Mouse (Mus musculus) layer of hippocampus, adult 6 months (tissue): Measurements from ENCODE around the gene H2-DMb2. TPM values are rescaled to one million over a fixed set of nuclear protein-coding genes. Genes with fewer than 3 reads are reported as not detected.

Source experiments
- long read RNA-seq, 2 experiments: library from polyadenylated mRNA; unstranded; transcript quantifications; one replicate each; pipeline ENCODE4 v2.0.0; 2019 to 2020
- polyA plus RNA-seq: library from polyadenylated mRNA; unstranded; fragments of <200 nt; fragmentation: Nextera tagmentation; gene quantifications from 2 replicates; pipeline ENCODE4 v1.2.3, GENCODE M21; 2021

Gene H2-DMb2
- 0.23 and 0.52 TPM in 2 replicates for polyA plus RNA-seq
- long read RNA-seq, experiment 1, partial matches to known transcripts = 0 of 2 reads
- long read RNA-seq, experiment 1, other reads (novel, unspliced or antisense) = 2 of 2 reads
- long read RNA-seq, experiment 2, partial matches to known transcripts = 0 of 1 reads
- long read RNA-seq, experiment 2, other reads (novel, unspliced or antisense) = 0 of 1 reads

DNA sequence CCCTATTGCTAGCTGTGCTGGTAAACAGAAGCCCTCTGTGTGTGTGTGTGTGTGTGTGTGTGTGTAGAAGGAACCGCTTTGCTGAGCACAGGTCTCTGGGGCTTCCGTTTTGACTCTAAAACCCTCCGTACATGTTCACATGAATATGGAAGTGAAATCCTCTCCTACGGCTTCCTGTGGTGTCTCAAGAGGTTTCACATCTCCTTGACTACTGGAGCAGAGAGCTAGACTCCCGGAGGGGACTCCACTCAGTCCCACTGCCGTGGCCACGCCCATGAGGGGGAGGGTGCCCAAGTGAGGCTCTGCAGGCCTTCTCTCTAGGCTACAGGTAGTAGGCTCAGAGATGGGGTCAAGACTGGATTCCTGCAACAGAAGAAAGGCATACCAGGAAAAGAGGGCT, at the start of gene H2-DMb2:
TSS of gene H2-DMb2 (plus strand) at position 275 of the 400 bp plus-strand sequence.

GRCm38 (mm10) chr17:34119249-34120179, 23.6 kb upstream of the H2-DMb2 start, which contains the start of gene H2-DMa:
H2-DMa (plus strand) TSS chr17:34119541.

DNA sequence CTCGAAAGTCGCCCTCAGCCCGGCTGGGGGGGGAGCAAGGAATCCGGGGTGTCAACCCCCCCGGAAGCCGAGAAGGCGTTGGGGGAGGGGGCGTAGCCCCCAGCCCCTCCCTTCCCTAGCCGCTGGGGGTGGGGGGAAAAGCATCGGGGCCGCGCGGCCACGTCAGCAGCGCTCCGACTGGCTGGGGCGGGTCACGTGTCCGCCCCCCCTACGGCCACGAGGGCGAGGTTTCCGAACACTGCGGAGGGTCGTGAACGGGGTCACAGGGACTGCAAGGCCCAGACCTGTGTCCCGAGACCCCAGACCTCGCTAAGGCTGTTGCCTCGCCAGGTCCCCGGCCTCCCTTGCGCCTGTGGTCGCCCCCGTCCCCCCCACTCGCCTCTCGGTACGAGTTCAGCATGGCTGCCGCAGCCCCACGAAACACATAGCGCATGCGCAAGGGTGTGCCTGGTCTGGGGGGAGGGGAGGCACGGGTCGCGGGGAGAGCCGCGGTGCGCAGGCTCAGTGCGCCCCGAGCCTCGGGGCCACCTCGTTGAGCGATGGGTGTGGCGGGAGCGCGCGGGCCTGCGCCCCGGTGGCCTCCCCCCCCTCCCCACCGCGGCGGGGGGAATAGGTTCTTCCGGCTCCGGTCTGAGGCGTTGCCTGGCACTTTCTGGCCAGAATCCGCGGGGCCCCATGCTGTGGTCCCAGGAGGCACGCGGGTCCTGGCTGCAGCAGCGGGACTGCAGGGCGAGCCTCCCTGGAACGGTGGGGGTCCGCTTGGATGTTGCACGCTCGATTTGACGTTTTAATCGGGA, 20.7 kb upstream of the H2-DMb2 start, which contains the start of gene Brd2:
TSS of gene Brd2 (minus strand) at position 447 of the 797 bp plus-strand sequence.

DNA sequence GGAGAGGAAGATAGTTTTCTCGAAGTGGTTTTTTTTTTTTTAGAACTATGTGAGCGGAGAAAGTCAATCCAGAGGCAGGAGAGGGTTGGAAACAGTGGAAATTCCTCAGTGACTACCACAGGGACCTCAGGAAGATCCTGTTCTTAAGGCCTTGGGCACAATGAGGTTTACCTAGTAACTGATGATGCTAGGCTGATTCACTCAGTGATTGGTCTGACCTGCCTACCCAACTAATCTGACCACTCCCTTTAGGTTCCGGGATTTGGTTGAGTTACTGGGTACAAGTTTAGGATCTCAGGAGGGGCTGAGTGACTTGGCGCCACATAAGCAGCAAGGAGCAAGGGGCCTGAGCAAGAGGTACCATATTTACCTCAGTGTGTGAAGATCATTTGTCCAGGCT, 9.8 kb downstream of the H2-DMb2 start, which contains the start of gene H2-DMb1:
TSS of gene H2-DMb1 (plus strand) at position 150 of the 400 bp plus-strand sequence.

DNA sequence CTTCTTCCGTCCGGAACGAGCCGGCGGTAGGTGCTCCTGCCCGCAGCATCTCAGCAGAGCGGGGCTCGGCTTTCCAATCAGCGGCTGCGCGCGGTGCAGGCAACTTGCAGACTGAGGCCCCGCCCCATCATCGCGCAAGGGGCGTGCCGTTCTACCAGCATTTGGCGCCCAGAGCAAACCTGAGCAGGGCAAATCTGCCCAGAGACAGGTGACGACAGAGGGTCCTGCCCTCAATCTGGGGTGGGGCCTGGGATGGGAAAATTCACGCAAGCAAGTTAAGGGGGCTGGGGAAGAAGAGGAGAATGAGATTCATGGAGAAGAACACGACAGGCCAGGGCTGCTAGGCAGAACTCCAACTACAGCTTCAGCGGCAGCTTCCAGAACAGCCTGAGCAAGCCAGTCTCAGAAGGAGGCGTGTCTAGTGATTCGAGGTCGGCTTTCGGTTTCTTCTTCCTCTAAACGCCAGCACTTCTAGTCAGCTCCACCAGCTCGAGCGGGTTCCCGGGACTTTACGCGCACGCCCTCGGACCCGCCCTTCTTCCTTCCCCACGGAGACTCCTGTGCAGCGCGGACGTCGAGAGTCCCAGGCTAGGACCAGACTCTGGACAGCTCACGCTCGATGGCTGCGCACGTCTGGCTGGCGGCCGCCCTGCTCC, 44.3 kb downstream of the H2-DMb2 start, which contains the start of the genes Tap1 and Psmb9:
TSS of gene Tap1 (plus strand) at position 293 of the 656 bp plus-strand sequence.
TSS of gene Psmb9 (minus strand) at position 504 of the 656 bp plus-strand sequence.

GRCm38 (mm10) chr17:34196941-34197894, 54.1 kb downstream of the H2-DMb2 start, which contains the start of gene Psmb8:
Psmb8 (plus strand) TSS chr17:34197721.

Other genes with a start within 250 kb of the H2-DMb2 start
- 0.60 and 0.75 TPM in 2 replicates for gene Platr17, start 238.2 kb upstream of the H2-DMb2 start, polyA plus RNA-seq
- 18.8 and 19.0 TPM in 2 replicates for gene Daxx, start 233.9 kb upstream of the H2-DMb2 start, polyA plus RNA-seq
- gene Tapbp, start 227.4 kb upstream of the H2-DMb2 start, polyA plus RNA-seq = 28.3 and 30.0 TPM in 2 replicates
- gene Zbtb22, start 227.4 kb upstream of the H2-DMb2 start, polyA plus RNA-seq = 4.5 and 4.6 TPM in 2 replicates
- gene Rgl2, start 213.8 kb upstream of the H2-DMb2 start, polyA plus RNA-seq = 4.3 and 4.4 TPM in 2 replicates
- 105 and 106 TPM in 2 replicates for gene Pfdn6, start 203.0 kb upstream of the H2-DMb2 start, polyA plus RNA-seq
- gene Wdr46, start 202.6 kb upstream of the H2-DMb2 start, polyA plus RNA-seq = 5.0 and 6.5 TPM in 2 replicates
- gene B3galt4, start 191.8 kb upstream of the H2-DMb2 start, polyA plus RNA-seq = 2.0 and 2.1 TPM in 2 replicates
- 48.0 and 48.1 TPM in 2 replicates for gene Vps52, start 187.5 kb upstream of the H2-DMb2 start, polyA plus RNA-seq
- 812 and 816 TPM in 2 replicates for gene Rps18, start 187.3 kb upstream of the H2-DMb2 start, polyA plus RNA-seq
- 37.2 and 44.8 TPM in 2 replicates for gene H2-K1, start 143.0 kb upstream of the H2-DMb2 start, polyA plus RNA-seq
- gene Ring1, start 118.6 kb upstream of the H2-DMb2 start, polyA plus RNA-seq = 3.7 TPM in 2 replicates
- 42.0 and 44.5 TPM in 2 replicates for gene H2-Ke6, start 115.2 kb upstream of the H2-DMb2 start, polyA plus RNA-seq
- 68.1 and 70.9 TPM in 2 replicates for gene Slc39a7, start 111.6 kb upstream of the H2-DMb2 start, polyA plus RNA-seq
- gene Rxrb, start 111.5 kb upstream of the H2-DMb2 start, polyA plus RNA-seq = 10.4 and 11.9 TPM in 2 replicates
- 0.26 and 0.31 TPM in 2 replicates for gene Col11a2, start 103.9 kb upstream of the H2-DMb2 start, polyA plus RNA-seq
- 1.9 TPM in 2 replicates for gene H2-Oa, start 51.0 kb upstream of the H2-DMb2 start, polyA plus RNA-seq
- 41.6 and 44.5 TPM in 2 replicates for gene H2-DMa, start 23.8 kb upstream of the H2-DMb2 start, polyA plus RNA-seq
- gene Brd2, start 20.7 kb upstream of the H2-DMb2 start, polyA plus RNA-seq = 39.6 and 50.6 TPM in 2 replicates
- gene H2-DMb1, start 9.8 kb downstream of the H2-DMb2 start, polyA plus RNA-seq = 4.0 and 6.9 TPM in 2 replicates
- 3.6 and 4.8 TPM in 2 replicates for gene Tap1, start 44.2 kb downstream of the H2-DMb2 start, polyA plus RNA-seq
- gene Psmb9, start 44.5 kb downstream of the H2-DMb2 start, polyA plus RNA-seq = 7.6 and 9.3 TPM in 2 replicates
- gene Psmb8, start 54.4 kb downstream of the H2-DMb2 start, polyA plus RNA-seq = 25.2 and 28.6 TPM in 2 replicates
- gene Tap2, start 60.2 kb downstream of the H2-DMb2 start, polyA plus RNA-seq = 9.9 and 12.6 TPM in 2 replicates
- 0.60 and 0.68 TPM in 2 replicates for gene H2-Ob, start 95.6 kb downstream of the H2-DMb2 start, polyA plus RNA-seq
- 7.6 and 18.3 TPM in 2 replicates for gene H2-Ab1, start 114.4 kb downstream of the H2-DMb2 start, polyA plus RNA-seq
- 2.5 and 7.7 TPM in 2 replicates for gene H2-Aa, start 144.5 kb downstream of the H2-DMb2 start, polyA plus RNA-seq
- gene H2-Eb1, start 162.6 kb downstream of the H2-DMb2 start, polyA plus RNA-seq = 4.2 and 7.9 TPM in 2 replicates
- gene H2-Eb2, start 182.4 kb downstream of the H2-DMb2 start, polyA plus RNA-seq = not detected in 2 replicates
- gene Btnl2, start 211.5 kb downstream of the H2-DMb2 start, polyA plus RNA-seq = not detected in 2 replicates
- gene Btnl1, start 233.8 kb downstream of the H2-DMb2 start, polyA plus RNA-seq = not detected in 2 replicates